Mouse (Mus musculus): ENCODE measurements around the gene Gm42715. TPM values are rescaled to one million over a fixed set of nuclear protein-coding genes. Genes with fewer than 3 reads are reported as not detected.
"Not testable (repeated sequence)": the region's sequence is repeated elsewhere in the genome, so short reads cannot be mapped to it uniquely, and the experiment has no call there.

Gene Gm42715
- polyA plus RNA-seq, 1 experiment from 2014 or later, result 15.4 TPM

- no peaks in the 10 kb centered on the region for H3K27me3 ChIP-seq
- H3K4me3 ChIP-seq, result no peak overlapping the region
- WGBS, result 98% methylated on average over 3 of the region's 3 CpGs
Observed at GRCm38 (mm10) chr7:127508291-127508690, 11.1 kb upstream of the Gm42715 start.

GRCm38 (mm10) chr7:127509830-127510229, 9.6 kb upstream of the Gm42715 start:
- WGBS, result 81% methylated on average over 3 of the region's 4 CpGs

More at GRCm38 (mm10) chr7:127508291-127508690, 11.1 kb upstream of the Gm42715 start:
- H3K9me3 ChIP-seq, result no peaks in the 10 kb centered on the region
- no peak overlapping the region for H3K4me2 ChIP-seq
- no peak overlapping the region for H3K9ac ChIP-seq
- H3K4me1 ChIP-seq, result peaks cover 8% of the 10 kb centered on the region; the same call in 1 of the 2 replicates
- no peak for ATAC-seq (ENCODE audit: borderline replicate concordance, extremely low read depth, low FRiP score, low TSS enrichment)
- H3K36me3 ChIP-seq, result no peaks in the 10 kb centered on the region
- H3K27ac ChIP-seq, result no peak overlapping the region

GRCm38 (mm10) chr7:127511241-127511640, 8.1 kb upstream of the Gm42715 start:
- WGBS, result 18% methylated on average over 8 of the region's 8 CpGs
- H3K9me3 ChIP-seq, result no peaks in the 10 kb centered on the region

More at GRCm38 (mm10) chr7:127509830-127510229, 9.6 kb upstream of the Gm42715 start:
- not testable (repeated sequence) for H3K27ac ChIP-seq; ATAC-seq (ENCODE audit: borderline replicate concordance, extremely low read depth, low FRiP score, low TSS enrichment); H3K27me3 ChIP-seq; H3K4me2 ChIP-seq; H3K9ac ChIP-seq; H3K4me3 ChIP-seq; H3K9me3 ChIP-seq; H3K36me3 ChIP-seq
- H3K4me1 ChIP-seq, result peaks cover 16% of the 10 kb centered on the region

GRCm38 (mm10) chr7:127511808-127512230, 7.6 kb upstream of the Gm42715 start, which contains the start of gene Srcap:
TSS of gene Srcap (plus strand) at chr7:127511983.
- peak; percentile 97 for ATAC-seq (ENCODE audit: borderline replicate concordance, extremely low read depth, low FRiP score, low TSS enrichment)
- peak within 1 kb of the TSS; percentile 95 for H3K9ac ChIP-seq
- peaks cover 16% of the 10 kb centered on the region for H3K4me1 ChIP-seq
- H3K36me3 ChIP-seq, result peaks cover 16% of the 10 kb centered on the region
- H3K27ac ChIP-seq, result peak within 1 kb of the TSS; percentile 99
- peak within 1 kb of the TSS; percentile 70 for H3K4me2 ChIP-seq
- no peaks in the 10 kb centered on the region for H3K9me3 ChIP-seq
- 0% methylated on average over 37 of the region's 37 CpGs for WGBS
- H3K27me3 ChIP-seq, result no peaks in the 10 kb centered on the region
- peak within 1 kb of the TSS; percentile 75 for H3K4me3 ChIP-seq

More at GRCm38 (mm10) chr7:127511241-127511640, 8.1 kb upstream of the Gm42715 start:
- Histone ChIP-seq H3K4me1 (peaks cover 16% of the 10 kb centered on the region), H3K27me3 (no peaks in the 10 kb centered on the region), H3K4me3 (peak overlapping the region; percentile 75), H3K36me3 (peaks cover 10% of the 10 kb centered on the region), H3K27ac (peak overlapping the region; percentile 99), H3K4me2 (peak overlapping the region; percentile 70), H3K9ac (peak overlapping the region; percentile 95; the same call in 1 of the 2 replicates)
- ATAC-seq (ENCODE audit: borderline replicate concordance, extremely low read depth, low FRiP score, low TSS enrichment), result no peak

GRCm38 (mm10) chr7:127512231-127513015, 7.0 kb upstream of the Gm42715 start:
- no peaks in the 10 kb centered on the region for H3K9me3 ChIP-seq
- peak; percentile 92 for ATAC-seq (ENCODE audit: borderline replicate concordance, extremely low read depth, low FRiP score, low TSS enrichment)
- H3K36me3 ChIP-seq, result peaks cover 22% of the 10 kb centered on the region
- H3K9ac ChIP-seq, result peak overlapping the region; percentile 95
- peak overlapping the region; percentile 75 for H3K4me3 ChIP-seq
- H3K27me3 ChIP-seq, result no peaks in the 10 kb centered on the region
- WGBS, result under 1% methylated on average over 61 of the region's 93 CpGs
- peak overlapping the region; percentile 70 for H3K4me2 ChIP-seq
- peaks cover 16% of the 10 kb centered on the region for H3K4me1 ChIP-seq
- H3K27ac ChIP-seq, result peak overlapping the region; percentile 99

GRCm38 (mm10) chr7:127513016-127513390, 6.4 kb upstream of the Gm42715 start:
- Histone ChIP-seq H3K9ac (peak overlapping the region; percentile 95; the same call in 1 of the 2 replicates), H3K36me3 (peaks cover 28% of the 10 kb centered on the region)

GRCm38 (mm10) chr7:127513781-127514180, 5.6 kb upstream of the Gm42715 start:
- H3K9ac ChIP-seq, result peak overlapping the region; percentile 12; the same call in 1 of the 2 replicates
- ATAC-seq (ENCODE audit: borderline replicate concordance, extremely low read depth, low FRiP score, low TSS enrichment), result no peak

More at GRCm38 (mm10) chr7:127513016-127513390, 6.4 kb upstream of the Gm42715 start:
- 16% methylated on average over 8 of the region's 8 CpGs for WGBS
- peaks cover 16% of the 10 kb centered on the region for H3K4me1 ChIP-seq
- H3K9me3 ChIP-seq, result no peaks in the 10 kb centered on the region
- ATAC-seq (ENCODE audit: borderline replicate concordance, extremely low read depth, low FRiP score, low TSS enrichment), result no peak
- H3K4me2 ChIP-seq, result peak overlapping the region; percentile 70
- peak overlapping the region; percentile 99 for H3K27ac ChIP-seq
- peak overlapping the region; percentile 75 for H3K4me3 ChIP-seq
- no peaks in the 10 kb centered on the region for H3K27me3 ChIP-seq

GRCm38 (mm10) chr7:127515846-127516245, 3.5 kb upstream of the Gm42715 start:
- no peaks in the 10 kb centered on the region for H3K27me3 ChIP-seq
- peaks cover 50% of the 10 kb centered on the region for H3K36me3 ChIP-seq
- H3K9me3 ChIP-seq, result no peaks in the 10 kb centered on the region
- ATAC-seq (ENCODE audit: borderline replicate concordance, extremely low read depth, low FRiP score, low TSS enrichment), result no peak
- no peak overlapping the region for H3K4me2 ChIP-seq
- no peak overlapping the region for H3K9ac ChIP-seq
- H3K27ac ChIP-seq, result no peak overlapping the region
- H3K4me3 ChIP-seq, result no peak overlapping the region
- H3K4me1 ChIP-seq, result peaks cover 16% of the 10 kb centered on the region
- WGBS, result 90% methylated on average over 7 of the region's 7 CpGs

More at GRCm38 (mm10) chr7:127513781-127514180, 5.6 kb upstream of the Gm42715 start:
- Histone ChIP-seq H3K4me2 (peak overlapping the region; percentile 70), H3K4me1 (peaks cover 16% of the 10 kb centered on the region), H3K4me3 (peak overlapping the region; percentile 75), H3K27me3 (no peaks in the 10 kb centered on the region), H3K36me3 (peaks cover 34% of the 10 kb centered on the region), H3K27ac (0 out of 2 replicates have a peak overlapping the region, but pooled peaks have one; percentile 2), H3K9me3 (no peaks in the 10 kb centered on the region)
- 75% methylated on average over 3 of the region's 3 CpGs for WGBS

GRCm38 (mm10) chr7:127516344-127516743, 3.0 kb upstream of the Gm42715 start:
- Histone ChIP-seq H3K9ac (no peak overlapping the region), H3K36me3 (peaks cover 55% of the 10 kb centered on the region), H3K4me3 (no peak overlapping the region), H3K4me1 (peaks cover 11% of the 10 kb centered on the region), H3K27ac (no peak overlapping the region), H3K4me2 (no peak overlapping the region), H3K9me3 (no peaks in the 10 kb centered on the region), H3K27me3 (no peaks in the 10 kb centered on the region)
- 92% methylated on average over 7 of the region's 7 CpGs for WGBS
- ATAC-seq (ENCODE audit: borderline replicate concordance, extremely low read depth, low FRiP score, low TSS enrichment), result no peak

GRCm38 (mm10) chr7:127541671-127542070, 22.3 kb downstream of the Gm42715 start:
- no peak overlapping the region for H3K4me2 ChIP-seq
- H3K9ac ChIP-seq, result no peak overlapping the region
- H3K9me3 ChIP-seq, result no peaks in the 10 kb centered on the region
- no peak overlapping the region for H3K4me3 ChIP-seq
- 90% methylated on average over 3 of the region's 3 CpGs for WGBS
- H3K4me1 ChIP-seq, result no peaks in the 10 kb centered on the region
- no peak for ATAC-seq (ENCODE audit: borderline replicate concordance, extremely low read depth, low FRiP score, low TSS enrichment)
- no peaks in the 10 kb centered on the region for H3K27me3 ChIP-seq
- no peak overlapping the region for H3K27ac ChIP-seq
- peaks cover 91% of the 10 kb centered on the region for H3K36me3 ChIP-seq

GRCm38 (mm10) chr7:127549116-127549835, 29.9 kb downstream of the Gm42715 start:
- ATAC-seq (ENCODE audit: borderline replicate concordance, extremely low read depth, low FRiP score, low TSS enrichment), result no peak
- 83% methylated on average over 15 of the region's 15 CpGs for WGBS
- Histone ChIP-seq H3K9me3 (no peaks in the 10 kb centered on the region), H3K36me3 (peaks cover 80% of the 10 kb centered on the region), H3K27me3 (no peaks in the 10 kb centered on the region), H3K27ac (no peak overlapping the region), H3K4me3 (no peak overlapping the region), H3K4me2 (no peak overlapping the region), H3K4me1 (no peaks in the 10 kb centered on the region), H3K9ac (no peak overlapping the region)
